Mouse (Mus musculus): ENCODE results near the gene G6pc3. TPM values are rescaled to one million over a fixed set of nuclear protein-coding genes. Genes with fewer than 3 reads are reported as not detected.

The G6pc3 gene
- polyA plus RNA-seq, 1 experiment from 2014 or later = 8.8 TPM

GRCm38 (mm10) chr11:102190848-102191247, 1.4 kb downstream of the G6pc3 start:
- peak overlapping the region; percentile 3; the same call in 1 of the 2 replicates for H3K9ac ChIP-seq
- peak overlapping the region; percentile 91 for H3K4me2 ChIP-seq
- no peaks in the 10 kb centered on the region for H3K27me3 ChIP-seq
- H3K4me1 ChIP-seq (replicated peaks) = peaks cover 38% of the 10 kb centered on the region
- H3K36me3 ChIP-seq (replicated peaks) = peaks cover 21% of the 10 kb centered on the region
- no peaks in the 10 kb centered on the region for H3K9me3 ChIP-seq (replicated peaks)
- H3K27ac ChIP-seq (replicated peaks) = peak overlapping the region; percentile 45
- 12% methylated on average over 4 of the region's 4 CpGs for WGBS (ENCODE audit: insufficient replicate concordance)
- no peak for ATAC-seq (ENCODE audit: insufficient read depth)
- H3K4me3 ChIP-seq (replicated peaks) = peak overlapping the region; percentile 64

DNA sequence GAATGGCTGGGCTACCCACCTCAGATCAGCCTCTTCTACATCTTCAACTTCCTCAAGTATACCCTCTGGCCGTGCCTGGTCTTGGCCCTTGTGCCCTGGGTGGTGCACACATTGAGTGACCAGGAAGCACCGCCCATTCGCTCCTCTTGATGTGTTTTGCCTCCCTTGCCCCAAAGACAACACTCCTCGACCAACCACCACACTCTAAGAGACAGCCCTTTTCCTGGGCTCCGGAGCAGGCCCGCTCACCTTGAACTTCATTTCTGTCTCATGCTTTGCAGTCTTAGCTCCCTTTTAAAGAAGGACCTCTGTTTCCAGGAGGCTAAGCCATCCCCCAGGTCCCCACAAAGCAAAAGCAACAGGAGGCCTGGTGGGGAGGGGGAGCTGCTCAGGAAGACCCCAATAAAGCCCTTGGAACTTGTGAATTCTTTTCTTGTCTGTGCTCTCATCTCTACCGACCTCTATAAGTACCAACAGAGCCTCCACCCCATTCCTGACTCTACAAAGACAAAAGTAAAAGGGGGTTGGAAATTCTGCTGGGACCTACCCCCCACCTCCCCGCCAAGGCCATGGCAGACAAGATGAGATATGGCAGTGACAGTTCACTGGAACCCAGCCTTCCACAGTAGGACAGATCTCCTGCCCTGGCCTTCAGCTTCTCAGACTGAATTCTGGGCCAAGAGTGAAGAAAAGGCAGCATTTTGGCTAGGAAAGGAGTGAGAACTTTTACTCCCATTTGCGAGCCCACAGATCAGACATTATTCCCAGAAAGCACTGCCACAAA, 4.4 kb downstream of the G6pc3 start:
- H3K36me3 ChIP-seq (replicated peaks) = peaks cover 48% of the 10 kb centered on the region
- 70% methylated on average over 9 of the region's 9 CpGs for WGBS (ENCODE audit: insufficient replicate concordance)

DNA sequence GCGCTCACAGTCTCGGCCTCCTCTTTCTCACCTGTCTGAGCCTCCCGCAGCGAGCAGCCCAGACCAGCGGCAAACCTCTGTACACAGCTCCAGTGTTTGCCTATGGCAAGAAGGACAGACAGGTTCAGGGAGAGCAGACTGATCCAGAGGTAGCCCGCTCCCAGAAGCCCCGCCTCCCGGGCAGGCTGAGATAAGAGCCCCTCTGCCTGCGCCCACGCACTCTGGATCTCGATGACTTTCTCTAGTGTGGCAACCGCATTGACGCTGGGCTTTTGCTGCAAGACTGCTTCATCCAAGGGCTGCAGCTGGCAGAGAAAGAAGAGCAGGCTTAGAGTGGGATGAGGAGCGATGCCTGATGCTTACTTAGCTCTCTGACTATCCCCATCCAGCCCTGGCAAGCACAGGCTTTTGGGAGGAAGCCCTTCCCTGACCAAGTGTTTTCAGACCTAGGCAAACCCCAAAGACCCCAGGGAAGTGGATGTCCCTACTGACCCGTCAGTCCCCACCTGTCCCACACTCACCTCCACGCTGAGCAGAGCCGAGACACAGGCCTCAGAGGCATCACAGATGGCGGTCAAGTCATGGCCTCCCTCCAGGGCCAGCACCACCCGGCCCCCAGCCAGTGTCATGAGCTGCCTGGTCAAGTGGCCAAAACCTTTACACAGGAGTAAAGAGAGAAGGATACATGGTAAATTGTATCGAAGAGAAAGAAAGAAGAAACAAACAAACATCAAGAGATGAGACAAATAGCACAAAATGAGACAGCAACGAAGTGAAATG, 6.8 kb downstream of the G6pc3 start:
- WGBS (ENCODE audit: insufficient replicate concordance) = 58% methylated on average over 21 of the region's 21 CpGs
- H3K4me2 ChIP-seq = no peak overlapping the region
- no peak overlapping the region for H3K27ac ChIP-seq (replicated peaks)
- ATAC-seq (ENCODE audit: insufficient read depth) = peak; percentile 66
- H3K4me1 ChIP-seq (replicated peaks) = peaks cover 19% of the 10 kb centered on the region
- no peak overlapping the region for H3K4me3 ChIP-seq (replicated peaks)
- peaks cover 66% of the 10 kb centered on the region for H3K36me3 ChIP-seq (replicated peaks)
- H3K9me3 ChIP-seq (replicated peaks) = no peaks in the 10 kb centered on the region
- no peak overlapping the region for H3K9ac ChIP-seq
- no peaks in the 10 kb centered on the region for H3K27me3 ChIP-seq

More for the DNA sequence above, 4.4 kb downstream of the G6pc3 start:
- Histone ChIP-seq H3K27me3 (no peaks in the 10 kb centered on the region), H3K4me1 (replicated peaks) (peaks cover 42% of the 10 kb centered on the region), H3K4me2 (no peak overlapping the region), H3K9me3 (replicated peaks) (no peaks in the 10 kb centered on the region), H3K27ac (replicated peaks) (no peak overlapping the region), H3K9ac (no peak overlapping the region), H3K4me3 (replicated peaks) (no peak overlapping the region)
- ATAC-seq (ENCODE audit: insufficient read depth) = no peak

- H3K4me1 ChIP-seq (replicated peaks) = peaks cover 16% of the 10 kb centered on the region
- no peak for ATAC-seq (ENCODE audit: insufficient read depth)
- WGBS (ENCODE audit: insufficient replicate concordance) = 49% methylated on average over 6 of the region's 6 CpGs
- no peak overlapping the region for H3K9ac ChIP-seq
- peaks cover 74% of the 10 kb centered on the region for H3K36me3 ChIP-seq (replicated peaks)
- no peak overlapping the region for H3K27ac ChIP-seq (replicated peaks)
- no peak overlapping the region for H3K4me3 ChIP-seq (replicated peaks)
- H3K27me3 ChIP-seq = no peaks in the 10 kb centered on the region
- H3K4me2 ChIP-seq = no peak overlapping the region
- H3K9me3 ChIP-seq (replicated peaks) = no peaks in the 10 kb centered on the region
Observed at GRCm38 (mm10) chr11:102198245-102198644, 8.8 kb downstream of the G6pc3 start.

DNA sequence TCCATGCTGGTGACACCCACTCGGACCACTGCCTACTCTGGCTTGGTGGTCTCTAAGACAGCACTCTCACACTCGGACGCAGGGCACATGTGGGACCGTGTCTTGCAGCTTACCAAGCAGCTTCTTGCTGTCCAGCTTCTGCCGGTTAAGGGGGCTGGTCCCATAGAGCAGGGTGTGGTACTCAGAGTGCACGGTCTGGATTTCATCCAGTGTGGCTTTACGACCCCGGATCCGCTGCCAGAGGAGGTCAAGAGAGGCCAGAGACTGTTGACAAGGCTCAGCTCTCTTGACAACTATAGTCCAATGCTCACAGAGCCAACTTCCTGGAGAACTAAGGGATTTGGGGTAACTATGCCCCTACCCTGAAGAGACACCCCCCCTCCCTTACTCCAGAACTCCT, 10.4 kb downstream of the G6pc3 start:
- peaks cover 77% of the 10 kb centered on the region for H3K36me3 ChIP-seq (replicated peaks)
- H3K4me2 ChIP-seq = no peak overlapping the region
- no peaks in the 10 kb centered on the region for H3K9me3 ChIP-seq (replicated peaks)
- H3K9ac ChIP-seq = no peak overlapping the region
- no peak for ATAC-seq (ENCODE audit: insufficient read depth)
- 65% methylated on average over 9 of the region's 9 CpGs for WGBS (ENCODE audit: insufficient replicate concordance)
- H3K27me3 ChIP-seq = no peaks in the 10 kb centered on the region
- peaks cover 16% of the 10 kb centered on the region for H3K4me1 ChIP-seq (replicated peaks)
- no peak overlapping the region for H3K4me3 ChIP-seq (replicated peaks)
- no peak overlapping the region for H3K27ac ChIP-seq (replicated peaks)

DNA sequence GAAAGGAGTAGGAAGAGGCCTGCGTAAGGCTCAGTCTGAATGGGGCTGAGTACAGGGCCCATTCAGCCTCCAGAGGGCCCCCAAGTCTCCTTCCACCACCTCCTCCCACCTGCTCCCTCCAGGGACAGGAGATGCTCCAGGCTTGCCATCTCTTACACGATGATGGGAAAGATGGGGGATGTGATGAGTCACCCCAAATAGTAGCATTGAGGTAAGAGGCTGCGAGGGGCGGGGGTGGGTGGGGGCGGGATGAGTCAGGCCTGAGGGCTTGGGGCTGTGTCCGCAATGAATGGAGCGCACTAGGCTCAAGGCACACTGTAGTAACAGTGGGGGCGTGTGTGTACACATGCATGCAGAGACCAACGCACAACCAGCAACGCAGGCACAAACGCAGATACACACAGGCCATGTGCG, 12.0 kb downstream of the G6pc3 start:
- 77% methylated on average over 12 of the region's 12 CpGs for WGBS (ENCODE audit: insufficient replicate concordance)
- H3K36me3 ChIP-seq (replicated peaks) = peaks cover 75% of the 10 kb centered on the region
- peaks cover under 1% of the 10 kb centered on the region for H3K4me1 ChIP-seq (replicated peaks)

DNA sequence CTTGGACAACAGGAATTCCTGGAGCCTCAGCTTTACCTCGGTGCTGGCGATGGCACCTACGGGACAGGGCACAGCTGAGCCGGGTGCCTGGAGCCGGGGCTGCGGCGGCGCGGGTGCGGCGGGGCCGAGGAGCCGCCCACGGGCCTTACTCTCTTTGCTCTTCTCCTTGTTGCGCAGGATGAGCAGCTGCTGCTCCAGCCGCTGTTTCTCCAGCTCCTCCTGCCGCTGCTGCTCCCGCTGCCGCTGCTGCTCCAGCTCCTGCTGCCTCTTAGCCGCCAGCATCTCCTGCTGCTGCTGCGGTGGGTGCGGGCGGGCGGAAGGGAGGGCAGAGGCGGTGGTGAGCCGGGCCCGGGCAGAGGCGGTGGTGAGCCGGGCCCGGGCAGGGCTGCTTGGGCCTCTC, 17.1 kb downstream of the G6pc3 start:
- 79% methylated on average over 30 of the region's 30 CpGs for WGBS (ENCODE audit: insufficient replicate concordance)
- H3K27ac ChIP-seq (replicated peaks) = no peak overlapping the region
- ATAC-seq (ENCODE audit: insufficient read depth) = no peak
- no peaks in the 10 kb centered on the region for H3K9me3 ChIP-seq (replicated peaks)
- no peak overlapping the region for H3K4me3 ChIP-seq (replicated peaks)
- no peak overlapping the region for H3K4me2 ChIP-seq
- peaks cover 32% of the 10 kb centered on the region for H3K4me1 ChIP-seq (replicated peaks)
- H3K27me3 ChIP-seq = no peaks in the 10 kb centered on the region
- peaks cover 35% of the 10 kb centered on the region for H3K36me3 ChIP-seq (replicated peaks)
- no peak overlapping the region for H3K9ac ChIP-seq

More for the DNA sequence above, 12.0 kb downstream of the G6pc3 start:
- no peak for ATAC-seq (ENCODE audit: insufficient read depth)
- no peak overlapping the region for H3K27ac ChIP-seq (replicated peaks)
- H3K9ac ChIP-seq = no peak overlapping the region
- H3K27me3 ChIP-seq = no peaks in the 10 kb centered on the region
- H3K9me3 ChIP-seq (replicated peaks) = no peaks in the 10 kb centered on the region
- no peak overlapping the region for H3K4me3 ChIP-seq (replicated peaks)
- no peak overlapping the region for H3K4me2 ChIP-seq

DNA sequence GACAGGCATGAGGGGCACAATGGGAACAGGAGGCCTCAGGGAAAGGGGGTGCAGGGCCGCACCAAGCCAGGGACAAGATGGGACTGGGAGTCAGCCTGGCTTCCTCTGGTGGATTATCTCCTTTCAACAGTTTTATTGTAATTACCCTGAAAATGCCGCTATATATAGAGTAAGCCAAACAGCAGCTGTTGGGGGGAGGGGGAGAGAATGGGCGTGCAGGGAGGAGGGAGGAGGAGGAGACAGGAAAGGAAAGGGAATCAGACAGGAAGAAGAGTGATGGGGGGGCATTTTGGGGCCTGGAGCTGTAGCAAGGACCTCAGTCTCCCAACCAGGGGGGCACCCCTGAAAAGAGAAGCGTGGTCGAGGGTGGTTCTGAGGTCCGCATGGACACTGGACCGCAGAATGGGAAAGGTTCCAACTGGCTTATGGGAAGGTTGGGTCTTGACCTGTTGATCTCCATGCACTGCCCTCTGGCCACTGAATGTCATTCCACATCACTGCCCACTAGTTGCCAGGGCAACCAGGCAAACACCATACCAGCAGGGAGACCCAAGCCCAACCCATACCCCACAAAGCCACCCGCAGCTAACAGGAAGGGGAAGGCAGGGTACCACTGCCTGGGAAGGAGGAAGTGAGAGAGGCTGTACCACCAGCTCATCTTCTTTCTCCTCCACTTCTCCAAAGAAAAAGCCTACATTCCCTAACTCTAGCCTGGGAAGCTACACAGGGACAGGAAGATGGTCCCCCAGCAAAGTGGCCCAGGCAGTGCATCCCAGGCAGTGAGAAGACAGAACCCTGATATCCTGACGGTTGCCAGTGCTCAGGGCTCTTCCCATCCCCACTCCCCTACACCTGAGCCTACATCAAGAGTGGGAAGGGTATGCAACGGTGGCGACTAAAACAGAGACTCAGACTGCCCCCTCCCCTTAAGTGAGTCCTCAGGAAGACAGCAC, 18.7 kb downstream of the G6pc3 start:
- no peak overlapping the region for H3K4me3 ChIP-seq (replicated peaks)
- 28% methylated on average over 11 of the region's 11 CpGs for WGBS (ENCODE audit: insufficient replicate concordance)
- H3K27me3 ChIP-seq = no peaks in the 10 kb centered on the region
- no peak overlapping the region for H3K4me2 ChIP-seq
- peaks cover 25% of the 10 kb centered on the region for H3K36me3 ChIP-seq (replicated peaks)
- ATAC-seq (ENCODE audit: insufficient read depth) = no peak
- peaks cover 39% of the 10 kb centered on the region for H3K4me1 ChIP-seq (replicated peaks)
- no peak overlapping the region for H3K9ac ChIP-seq
- no peaks in the 10 kb centered on the region for H3K9me3 ChIP-seq (replicated peaks)
- H3K27ac ChIP-seq (replicated peaks) = 0 out of 2 replicates have a peak overlapping the region, but pooled peaks have one; percentile 16

DNA sequence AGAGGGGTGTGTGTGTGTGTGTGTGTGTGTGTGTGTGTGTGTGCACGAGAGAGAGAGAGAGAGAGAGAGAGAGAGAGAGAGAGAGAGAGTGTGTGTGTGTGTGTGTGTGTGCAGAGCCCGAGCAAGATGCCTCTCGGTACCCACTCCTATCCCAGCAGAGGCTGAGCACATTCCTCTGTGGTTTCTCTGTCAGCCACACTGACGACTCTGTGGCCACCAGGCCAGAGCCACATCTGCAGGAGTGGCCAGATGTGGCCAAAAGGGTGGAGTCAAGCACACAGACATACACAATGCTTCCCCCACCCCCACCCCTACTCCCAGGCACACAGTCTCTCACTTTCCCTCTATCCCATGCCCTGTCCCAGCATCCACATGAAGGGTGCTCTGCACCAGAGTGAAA, 19.4 kb downstream of the G6pc3 start:
- 0% methylated on average over 1 of the region's 4 CpGs for WGBS (ENCODE audit: insufficient replicate concordance)
- Histone ChIP-seq H3K4me3 (replicated peaks) (no peak overlapping the region), H3K4me2 (no peak overlapping the region), H3K9ac (no peak overlapping the region), H3K36me3 (replicated peaks) (peaks cover 22% of the 10 kb centered on the region), H3K27me3 (no peaks in the 10 kb centered on the region), H3K9me3 (replicated peaks) (no peaks in the 10 kb centered on the region), H3K4me1 (replicated peaks) (peaks cover 45% of the 10 kb centered on the region), H3K27ac (replicated peaks) (no peak overlapping the region)
- no peak for ATAC-seq (ENCODE audit: insufficient read depth)

GRCm38 (mm10) chr11:102209742-102210141, 20.3 kb downstream of the G6pc3 start:
- Histone ChIP-seq H3K4me3 (replicated peaks) (no peak overlapping the region), H3K27ac (replicated peaks) (no peak overlapping the region), H3K9ac (no peak overlapping the region), H3K36me3 (replicated peaks) (peaks cover 14% of the 10 kb centered on the region), H3K4me1 (replicated peaks) (peaks cover 54% of the 10 kb centered on the region), H3K27me3 (no peaks in the 10 kb centered on the region), H3K4me2 (no peak overlapping the region), H3K9me3 (replicated peaks) (no peaks in the 10 kb centered on the region)
- ATAC-seq (ENCODE audit: insufficient read depth) = no peak
- 18% methylated on average over 2 of the region's 2 CpGs for WGBS (ENCODE audit: insufficient replicate concordance)
